Mouse (Mus musculus): ENCODE measurements at regions not wholly inside any gene's neighbourhood (a gene's known extent, or its start where the extent isn't known, plus 50 kb on each side); places are given as distances from the start of the nearest gene placed in this dataset.

- Histone ChIP-seq H3K27ac (ENCODE audit: insufficient read depth, low read length) (no peak overlapping the region), H3K4me3 (ENCODE audit: insufficient read depth, low read length) (no peak overlapping the region), H3K4me1 (ENCODE audit: control insufficient read depth, insufficient read depth, low read length) (no peaks in the 10 kb centered on the region)
- TF ChIP-seq POLR2A (IDR thresholded peaks at IDR 0.05; ENCODE audit: low read depth, low read length) = no peak
Measured at GRCm38 (mm10) chr10:125900562-125900961, 65.4 kb upstream of the Lrig3 start.

- H3K4me3 ChIP-seq (ENCODE audit: insufficient read depth, low read length) = no peak overlapping the region
- no peaks in the 10 kb centered on the region for H3K4me1 ChIP-seq (ENCODE audit: control insufficient read depth, insufficient read depth, low read length)
- H3K27ac ChIP-seq (ENCODE audit: insufficient read depth, low read length) = no peak overlapping the region
- no peak for TF ChIP-seq CTCF (IDR thresholded peaks at IDR 0.05; ENCODE audit: borderline replicate concordance, insufficient read depth, low read length)
- no peak for TF ChIP-seq POLR2A (IDR thresholded peaks at IDR 0.05; ENCODE audit: low read depth, low read length)
Measured at GRCm38 (mm10) chr10:125902668-125903067, 63.3 kb upstream of the Lrig3 start.

- H3K4me1 ChIP-seq (ENCODE audit: control insufficient read depth, insufficient read depth, low read length) = no peaks in the 10 kb centered on the region
- no peak for TF ChIP-seq POLR2A (IDR thresholded peaks at IDR 0.05; ENCODE audit: low read depth, low read length)
- TF ChIP-seq CTCF (IDR thresholded peaks at IDR 0.05; ENCODE audit: borderline replicate concordance, insufficient read depth, low read length) = no peak
- no peak overlapping the region for H3K4me3 ChIP-seq (ENCODE audit: insufficient read depth, low read length)
- no peak overlapping the region for H3K27ac ChIP-seq (ENCODE audit: insufficient read depth, low read length)
Measured at GRCm38 (mm10) chr10:125912207-125912606, 53.8 kb upstream of the Lrig3 start.

Measured in embryonic fibroblast, embryonic 13.5 days (primary cell).